Mouse (Mus musculus) liver, postnatal 0 days (tissue): ENCODE measurements at regions not wholly inside any gene's neighbourhood (a gene's known extent, or its start where the extent isn't known, plus 50 kb on each side); places are given as distances from the start of the nearest gene placed in this dataset.

Experiments
- CTCF ChIP-seq: sonication (generic); IDR thresholded peaks from 2 replicates; pipeline ENCODE4 v1.5.1; 2016; ENCODE audit warnings: antibody characterized with exemption, low read depth
- EP300 ChIP-seq: IDR thresholded peaks from 2 replicates; pipeline ENCODE4 v1.6.1; 2016; ENCODE audit warnings: antibody characterized with exemption, low read depth, mild to moderate bottlenecking

- TF ChIP-seq CTCF (no peak), EP300 (no peak)
Measured at GRCm38 (mm10) chr13:42394572-42394971, 93.3 kb downstream of the Edn1 start.
